ENCODE assay signal across 31 mouse cellular contexts in genomic region chr1:105454687-105455086, GRCm38 (mm10).
"Had no signal": no experiment of that assay in that cellular context is flagged by ENCODE, and none has a peak within 500 bp of the region (broad histone marks: within the 10 kb centered on the region; RNA-seq: fewer than 3 reads in every experiment).

No protein-coding gene starts in this region.

- DNase-seq: left cerebral cortex, postnatal 4 days; liver; liver, embryonic 13.5 days; liver, postnatal 0 days; lung, adult 18-20 months; lung, adult 2 months; lung, embryonic 14.5 days; lung, postnatal 10 days; lung, postnatal 14 days; lung, postnatal 36 days; lung, postnatal 4 days; midbrain, embryonic 14.5 days had no signal

- H3K9me3 ChIP-seq: limb, embryonic 10.5 days; limb, embryonic 13.5 days; limb, embryonic 15.5 days; liver, embryonic 12.5 days; liver, embryonic 13.5 days; liver, embryonic 15.5 days; lung, embryonic 15.5 days; midbrain, embryonic 10.5 days; midbrain, embryonic 12.5 days; midbrain, embryonic 15.5 days had no signal

- ATAC-seq: liver, embryonic 12.5 days; liver, postnatal 0 days; lung, postnatal 0 days; midbrain, embryonic 13.5 days; midbrain, embryonic 15.5 days; midbrain, embryonic 16.5 days had no signal

- H3K27me3 ChIP-seq: limb, embryonic 12.5 days; limb, embryonic 13.5 days; limb, embryonic 15.5 days; liver, embryonic 12.5 days; liver, embryonic 13.5 days; liver, embryonic 15.5 days; lung, embryonic 15.5 days; megakaryocyte, embryonic 14.5 days; midbrain, embryonic 12.5 days; midbrain, embryonic 13.5 days; midbrain, embryonic 15.5 days had no signal

- H3K9ac ChIP-seq: limb, embryonic 12.5 days; limb, embryonic 13.5 days; limb, embryonic 15.5 days; liver, embryonic 12.5 days; liver, embryonic 13.5 days; liver, embryonic 14.5 days; liver, embryonic 15.5 days; liver, postnatal 0 days; lung, embryonic 14.5 days; lung, embryonic 15.5 days; midbrain, embryonic 12.5 days; midbrain, embryonic 13.5 days; midbrain, embryonic 15.5 days had no signal

- H3K4me3 ChIP-seq: limb, embryonic 10.5 days; limb, embryonic 12.5 days; limb, embryonic 13.5 days; limb, embryonic 15.5 days; liver, embryonic 12.5 days; liver, embryonic 13.5 days; liver, embryonic 15.5 days; lung, embryonic 15.5 days; megakaryocyte, embryonic 14.5 days; midbrain, embryonic 10.5 days; midbrain, embryonic 12.5 days; midbrain, embryonic 13.5 days; midbrain, embryonic 15.5 days; myocyte had no signal

- H3K4me1 ChIP-seq: limb, embryonic 10.5 days; limb, embryonic 12.5 days; limb, embryonic 13.5 days; limb, embryonic 15.5 days; liver, embryonic 12.5 days; liver, embryonic 13.5 days; liver, embryonic 15.5 days; lung, embryonic 15.5 days; megakaryocyte, embryonic 14.5 days; midbrain, embryonic 10.5 days; midbrain, embryonic 12.5 days; midbrain, embryonic 13.5 days; midbrain, embryonic 15.5 days had no signal

- H3K4me2 ChIP-seq: limb, embryonic 12.5 days; limb, embryonic 13.5 days; limb, embryonic 15.5 days; liver, embryonic 11.5 days; liver, embryonic 12.5 days; liver, embryonic 13.5 days; liver, embryonic 15.5 days; lung, embryonic 14.5 days; lung, embryonic 15.5 days; midbrain, embryonic 11.5 days; midbrain, embryonic 12.5 days; midbrain, embryonic 13.5 days; midbrain, embryonic 15.5 days had no signal

- H3K27ac ChIP-seq: limb, embryonic 10.5 days; limb, embryonic 12.5 days; limb, embryonic 13.5 days; limb, embryonic 15.5 days; liver, embryonic 12.5 days; liver, embryonic 13.5 days; liver, embryonic 14.5 days; liver, embryonic 15.5 days; lung, embryonic 15.5 days; macrophage; midbrain, embryonic 10.5 days; midbrain, embryonic 12.5 days; midbrain, embryonic 13.5 days; midbrain, embryonic 15.5 days had no signal

- H3K36me3 ChIP-seq: limb, embryonic 10.5 days; limb, embryonic 12.5 days; limb, embryonic 13.5 days; limb, embryonic 15.5 days; liver, embryonic 12.5 days; liver, embryonic 13.5 days; liver, embryonic 15.5 days; lung, embryonic 15.5 days; midbrain, embryonic 10.5 days; midbrain, embryonic 12.5 days; midbrain, embryonic 13.5 days; midbrain, embryonic 15.5 days had no signal
